Mouse (Mus musculus) embryonic facial prominence, embryonic 11.5 days (tissue): ENCODE data around the gene Irf9. TPM values are rescaled to one million over a fixed set of nuclear protein-coding genes. Genes with fewer than 3 reads are reported as not detected.

Source experiments
- ATAC-seq: fragments of 200-750 bp; cut with Nextera tagmentation; replicated peaks from 2 replicates; pipeline ENCODE4 v1.8.0; 2017; ENCODE audit warnings: low read depth; ENCODE audit not compliant: insufficient number of reproducible peaks, low FRiP score, low TSS enrichment
- DNase-seq: peaks from one replicate; pipeline ENCODE4 v3.0.0-alpha.2; 2015; ENCODE audit warnings: low spot score
- H3K27ac ChIP-seq: fragments of 300-500 bp; sonication (generic); replicated peaks from 2 replicates; pipeline ENCODE4 v1.5.1; 2014; ENCODE audit warnings: mild to moderate bottlenecking, low read depth, low read length, control low read depth
- H3K27me3 ChIP-seq: fragments of 300-500 bp; sonication (generic); 2 replicates; pipeline ENCODE4 v1.6.1; 2014; ENCODE audit warnings: mild to moderate bottlenecking, low read length, moderate library complexity, mixed read lengths; ENCODE audit not compliant: control insufficient read depth, insufficient read depth
- H3K36me3 ChIP-seq: fragments of 300-500 bp; sonication (generic); replicated peaks from 2 replicates; pipeline ENCODE4 v1.6.1; 2014; ENCODE audit warnings: low read depth, mild to moderate bottlenecking, low read length, moderate library complexity, mixed read lengths; ENCODE audit not compliant: control insufficient read depth, insufficient read depth
- H3K4me1 ChIP-seq: fragments of 300-500 bp; sonication (generic); 2 replicates; pipeline ENCODE4 v1.6.1; 2014; ENCODE audit warnings: low read length, mixed read lengths; ENCODE audit not compliant: control insufficient read depth, insufficient read depth
- H3K4me2 ChIP-seq: fragments of 300-500 bp; sonication (generic); 2 replicates; pipeline ENCODE4 v1.6.1; 2014; ENCODE audit warnings: low read depth, mild to moderate bottlenecking, control low read depth, low read length, moderate library complexity
- H3K4me3 ChIP-seq: fragments of 300-500 bp; sonication (generic); 2 replicates; pipeline ENCODE4 v1.5.1; 2014; ENCODE audit warnings: low read depth, low read length, control low read depth
- H3K9ac ChIP-seq: fragments of 300-500 bp; sonication (generic); replicated peaks from 2 replicates; pipeline ENCODE4 v1.6.1; 2014; ENCODE audit warnings: mild to moderate bottlenecking, control low read depth, low read length
- H3K9me3 ChIP-seq: fragments of 300-500 bp; sonication (generic); replicated peaks from 2 replicates; pipeline ENCODE4 v1.6.1; 2016; ENCODE audit warnings: mild to moderate bottlenecking, low read length, inconsistent platforms, mixed read lengths; ENCODE audit not compliant: control insufficient read depth
- WGBS: fragments of 180-500 bp; shearing (Covaris S2); extraction: QIAGEN DNeasy Blood & Tissue Kit; methylation state at CpG from one replicate; pipeline ENCODE4 v1.1.7; 2014; 5-methylcytosine and 5-hydroxymethylcytosine counted together
- polyA plus RNA-seq: library from polyadenylated mRNA; unstranded; fragments of >200 nt; fragmentation: Nextera tagmentation; extraction: Ambion mirVana; gene quantifications from 2 replicates; pipeline ENCODE4 v1.2.1, GENCODE M21; 2014

Gene Irf9
- polyA plus RNA-seq, 1 experiment from 2014 or later = 5.2 TPM

- ATAC-seq (no peak), DNase-seq (no peak)
- Histone ChIP-seq H3K9me3 (no peaks in the 10 kb centered on the region), H3K4me1 (no peaks in the 10 kb centered on the region; the same call in 1 of the 2 replicates), H3K27ac (no peak overlapping the region), H3K36me3 (no peaks in the 10 kb centered on the region; the same call in 1 of the 2 replicates), H3K4me3 (peak overlapping the region; percentile 43), H3K4me2 (peak overlapping the region; percentile 89), H3K9ac (no peak overlapping the region; the same call in 1 of the 2 replicates), H3K27me3 (no peaks in the 10 kb centered on the region)
- WGBS = 40% methylated on average over 5 of the region's 5 CpGs
Observed at GRCm38 (mm10) chr14:55584303-55584701, 19.1 kb upstream of the Irf9 start.

DNA sequence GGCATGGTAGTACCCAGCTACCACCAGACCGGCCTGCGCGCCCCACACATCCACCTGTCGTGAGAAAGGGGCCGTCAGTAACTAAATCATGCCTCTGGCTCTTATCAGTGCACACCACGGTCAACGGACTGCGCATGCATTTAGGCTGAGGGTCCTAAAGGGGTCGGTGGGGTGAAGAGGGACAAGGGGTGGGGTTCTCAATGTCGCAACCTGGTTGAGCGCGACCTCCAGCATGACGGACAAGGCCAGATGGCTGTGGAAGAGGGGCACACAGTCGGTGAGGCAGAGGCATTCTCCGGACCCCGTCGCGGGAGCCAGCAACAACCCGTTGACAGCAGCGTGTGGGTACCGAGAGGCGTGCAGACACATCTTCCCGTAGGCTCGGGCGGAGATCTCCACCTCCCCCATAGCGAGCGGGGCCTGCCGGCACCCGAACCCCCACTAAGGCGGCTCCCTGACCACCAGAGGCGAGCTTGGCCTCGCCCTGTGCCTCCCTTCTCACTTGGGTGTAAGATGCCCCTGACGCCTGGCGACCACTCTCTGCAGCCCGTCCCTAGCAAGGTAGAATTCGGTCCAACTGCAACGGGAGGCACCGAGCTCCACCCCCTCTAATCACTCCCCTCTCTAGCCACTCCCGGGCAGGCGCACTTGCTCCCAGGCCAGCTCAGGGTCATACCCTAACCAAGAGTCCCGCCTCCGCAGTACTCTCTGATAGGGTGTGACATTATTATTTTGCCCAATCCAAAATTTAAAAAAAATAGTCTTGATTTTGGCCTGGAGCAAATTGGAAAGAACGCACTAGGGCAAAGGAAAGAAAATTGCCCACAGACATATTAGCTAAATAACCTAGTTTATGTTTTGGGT, 18.4 kb upstream of the Irf9 start, which contains the start of gene Emc9:
Gene Emc9, minus strand, starts transcription at position 601 of the 864 bp plus-strand sequence.
- Histone ChIP-seq H3K4me1 (no peaks in the 10 kb centered on the region; the same call in 1 of the 2 replicates), H3K27me3 (no peaks in the 10 kb centered on the region), H3K9ac (peak within 1 kb of the TSS; percentile 66), H3K4me3 (peak within 1 kb of the TSS; percentile 43), H3K27ac (0 out of 2 replicates have a peak within 1 kb of the TSS, but pooled peaks have one; percentile 8), H3K9me3 (no peaks in the 10 kb centered on the region), H3K4me2 (peak within 1 kb of the TSS; percentile 89), H3K36me3 (no peaks in the 10 kb centered on the region; the same call in 1 of the 2 replicates)
- ATAC-seq (peak; percentile 63; the same call in 1 of the 2 replicates), DNase-seq (peak; percentile 54)
- WGBS = 2% methylated on average over 43 of the region's 43 CpGs

DNA sequence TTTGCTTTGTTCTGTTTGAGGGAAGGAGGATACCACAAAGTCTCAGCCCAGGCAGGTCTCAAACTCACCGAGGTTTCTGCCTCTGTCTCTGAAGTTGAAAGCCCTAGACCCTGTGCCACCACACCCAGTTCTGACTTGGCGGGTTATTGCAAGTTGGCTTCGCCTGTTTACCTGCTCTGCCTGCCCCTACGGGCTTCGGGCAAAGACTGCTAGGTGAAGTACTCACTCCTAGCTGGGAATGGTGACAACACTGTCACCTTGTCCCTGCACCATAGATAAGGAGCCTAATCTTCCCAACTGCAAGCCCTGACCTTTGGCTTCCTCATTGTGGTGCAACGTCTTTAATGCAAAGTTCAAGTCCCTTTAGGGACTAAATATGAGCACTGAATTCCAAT, 17.8 kb upstream of the Irf9 start:
- H3K27me3 ChIP-seq = no peaks in the 10 kb centered on the region
- H3K4me3 ChIP-seq = no peak overlapping the region
- no peak overlapping the region for H3K9ac ChIP-seq
- WGBS = 62% methylated on average over 6 of the region's 6 CpGs
- DNase-seq (no peak), ATAC-seq (no peak)
- no peaks in the 10 kb centered on the region for H3K9me3 ChIP-seq
- H3K4me1 ChIP-seq = no peaks in the 10 kb centered on the region; the same call in 1 of the 2 replicates
- no peak overlapping the region for H3K27ac ChIP-seq
- no peaks in the 10 kb centered on the region; the same call in 1 of the 2 replicates for H3K36me3 ChIP-seq
- H3K4me2 ChIP-seq = no peak overlapping the region

GRCm38 (mm10) chr14:55586149-55586548, 17.2 kb upstream of the Irf9 start:
- Histone ChIP-seq H3K27ac (no peak overlapping the region), H3K4me1 (no peaks in the 10 kb centered on the region; the same call in 1 of the 2 replicates), H3K4me2 (no peak overlapping the region), H3K9me3 (no peaks in the 10 kb centered on the region), H3K27me3 (no peaks in the 10 kb centered on the region), H3K4me3 (no peak overlapping the region), H3K36me3 (no peaks in the 10 kb centered on the region; the same call in 1 of the 2 replicates), H3K9ac (no peak overlapping the region)
- no peak for ATAC-seq
- WGBS = 89% methylated on average over 2 of the region's 2 CpGs
- DNase-seq = no peak

DNA sequence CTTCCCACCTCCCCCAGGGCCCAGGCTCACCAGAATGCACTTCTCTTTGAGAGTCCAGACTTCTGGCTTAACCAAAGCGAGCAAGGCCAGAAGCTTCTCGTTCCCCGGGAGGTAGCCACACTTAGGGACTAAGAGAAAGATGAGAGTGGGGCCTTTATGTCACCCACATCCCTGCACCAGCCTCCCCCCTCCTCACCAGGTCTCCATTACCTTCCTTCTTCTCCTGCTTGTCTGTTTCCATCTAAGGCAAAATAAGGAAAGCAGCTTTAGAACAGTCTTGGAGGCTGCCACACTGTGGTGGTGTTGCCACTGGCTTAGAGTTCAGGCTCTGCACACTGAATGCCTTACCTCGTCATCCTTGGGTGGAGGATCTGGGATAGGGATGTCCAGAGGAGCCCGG, 14.1 kb upstream of the Irf9 start:
- H3K36me3 ChIP-seq = no peaks in the 10 kb centered on the region; the same call in 1 of the 2 replicates
- H3K9ac ChIP-seq = no peak overlapping the region
- ATAC-seq = no peak
- 91% methylated on average over 5 of the region's 5 CpGs for WGBS
- no peak overlapping the region for H3K4me3 ChIP-seq
- H3K27ac ChIP-seq = no peak overlapping the region
- H3K4me2 ChIP-seq = no peak overlapping the region
- DNase-seq = no peak
- no peaks in the 10 kb centered on the region for H3K9me3 ChIP-seq
- peaks cover 2% of the 10 kb centered on the region; the same call in 1 of the 2 replicates for H3K4me1 ChIP-seq
- no peaks in the 10 kb centered on the region for H3K27me3 ChIP-seq

- no peaks in the 10 kb centered on the region; the same call in 1 of the 2 replicates for H3K36me3 ChIP-seq
- H3K27me3 ChIP-seq = no peaks in the 10 kb centered on the region
- H3K4me3 ChIP-seq = peak overlapping the region; percentile 91
- DNase-seq = no peak
- H3K4me1 ChIP-seq = 0 out of 2 replicates have a peak, but pooled peaks cover 2% of the 10 kb centered on the region
- peak overlapping the region; percentile 53 for H3K9ac ChIP-seq
- 87% methylated on average over 11 of the region's 11 CpGs for WGBS
- peak overlapping the region; percentile 91 for H3K4me2 ChIP-seq
- ATAC-seq = no peak
- H3K27ac ChIP-seq = no peak overlapping the region
- no peaks in the 10 kb centered on the region for H3K9me3 ChIP-seq
Observed at GRCm38 (mm10) chr14:55589771-55590448, 13.5 kb upstream of the Irf9 start.

GRCm38 (mm10) chr14:55590748-55591330, 12.5 kb upstream of the Irf9 start, which contains the start of gene Psme2:
Gene Psme2 (minus strand): TSS chr14:55591113.
- peak within 1 kb of the TSS; percentile 91 for H3K4me2 ChIP-seq
- peak within 1 kb of the TSS; percentile 89 for H3K27ac ChIP-seq
- no peaks in the 10 kb centered on the region for H3K27me3 ChIP-seq
- WGBS = 2% methylated on average over 22 of the region's 22 CpGs
- H3K36me3 ChIP-seq = peaks cover 4% of the 10 kb centered on the region; the same call in 1 of the 2 replicates
- 0 out of 2 replicates have a peak, but pooled peaks cover 2% of the 10 kb centered on the region for H3K4me1 ChIP-seq
- H3K4me3 ChIP-seq = peak within 1 kb of the TSS; percentile 91
- H3K9ac ChIP-seq = peak within 1 kb of the TSS; percentile 86
- DNase-seq (peak; percentile 96), ATAC-seq (peak; percentile 94)
- H3K9me3 ChIP-seq = no peaks in the 10 kb centered on the region
